Mouse (Mus musculus): ENCODE results near the gene Lrrc40. TPM values are rescaled to one million over a fixed set of nuclear protein-coding genes. Genes with fewer than 3 reads are reported as not detected.

Lrrc40 gene
- 65.8 TPM in 2 replicates for polyA plus RNA-seq (2014; fragmentation: Nextera tagmentation; extraction: Ambion mirVana)

GRCm38 (mm10) chr3:158036329-158036988 is at the start of gene Lrrc40, which contains the start of gene Srsf11:
Lrrc40 (plus strand) TSS chr3:158036662.
Srsf11 (minus strand) TSS chr3:158036639.
- DNase-seq (ENCODE audit: low spot score), result peak; percentile 98
- H3K9me3 ChIP-seq (replicated peaks; ENCODE audit: control insufficient read depth, low read length), result no peaks in the 10 kb centered on the region
- H3K36me3 ChIP-seq (ENCODE audit: control insufficient read depth, insufficient read depth, low read length), result no peaks in the 10 kb centered on the region
- peak; percentile 96 for ATAC-seq
- WGBS, result under 1% methylated on average over 55 of the region's 55 CpGs
- H3K9ac ChIP-seq (ENCODE audit: low read length), result peak within 1 kb of the TSS; percentile 86
- H3K27ac ChIP-seq (ENCODE audit: low read depth, low read length), result peak within 1 kb of the TSS; percentile 71
- peak within 1 kb of the TSS; percentile 67 for H3K4me2 ChIP-seq (ENCODE audit: low read length)
- H3K4me3 ChIP-seq (ENCODE audit: low read depth, low read length), result peak within 1 kb of the TSS; percentile 89
- H3K4me1 ChIP-seq (ENCODE audit: control insufficient read depth, insufficient read depth, low read length), result peaks cover 13% of the 10 kb centered on the region
- H3K27me3 ChIP-seq (replicated peaks; ENCODE audit: control insufficient read depth, insufficient read depth, low read length), result no peaks in the 10 kb centered on the region

- Histone ChIP-seq H3K4me3 (ENCODE audit: low read depth, low read length) (no peak overlapping the region), H3K27ac (ENCODE audit: low read depth, low read length) (no peak overlapping the region), H3K9me3 (replicated peaks; ENCODE audit: control insufficient read depth, low read length) (no peaks in the 10 kb centered on the region), H3K4me1 (ENCODE audit: control insufficient read depth, insufficient read depth, low read length) (no peaks in the 10 kb centered on the region), H3K36me3 (ENCODE audit: control insufficient read depth, insufficient read depth, low read length) (peaks cover 23% of the 10 kb centered on the region), H3K9ac (ENCODE audit: low read length) (no peak overlapping the region), H3K27me3 (replicated peaks; ENCODE audit: control insufficient read depth, insufficient read depth, low read length) (no peaks in the 10 kb centered on the region), H3K4me2 (ENCODE audit: low read length) (no peak overlapping the region)
- no peak for DNase-seq (ENCODE audit: low spot score)
- ATAC-seq, result no peak
These were observed 43.1 kb upstream of the Lrrc40 start for GRCm38 (mm10) chr3:157993322-157993721.

GRCm38 (mm10) chr3:157995726-157996125 is 40.7 kb upstream of the Lrrc40 start:
- Histone ChIP-seq H3K36me3 (ENCODE audit: control insufficient read depth, insufficient read depth, low read length) (peaks cover 20% of the 10 kb centered on the region), H3K4me1 (ENCODE audit: control insufficient read depth, insufficient read depth, low read length) (no peaks in the 10 kb centered on the region), H3K9me3 (replicated peaks; ENCODE audit: control insufficient read depth, low read length) (no peaks in the 10 kb centered on the region), H3K9ac (ENCODE audit: low read length) (no peak overlapping the region), H3K27ac (ENCODE audit: low read depth, low read length) (no peak overlapping the region), H3K27me3 (replicated peaks; ENCODE audit: control insufficient read depth, insufficient read depth, low read length) (no peaks in the 10 kb centered on the region), H3K4me2 (ENCODE audit: low read length) (no peak overlapping the region), H3K4me3 (ENCODE audit: low read depth, low read length) (no peak overlapping the region)
- no peak for DNase-seq (ENCODE audit: low spot score)
- ATAC-seq, result no peak
- 91% methylated on average over 2 of the region's 2 CpGs for WGBS

- no peaks in the 10 kb centered on the region for H3K9me3 ChIP-seq (replicated peaks; ENCODE audit: control insufficient read depth, low read length)
- 28% methylated on average over 1 of the region's 1 CpGs for WGBS
- H3K27ac ChIP-seq (ENCODE audit: low read depth, low read length), result no peak overlapping the region
- no peak overlapping the region for H3K9ac ChIP-seq (ENCODE audit: low read length)
- H3K4me3 ChIP-seq (ENCODE audit: low read depth, low read length), result no peak overlapping the region
- no peaks in the 10 kb centered on the region for H3K27me3 ChIP-seq (replicated peaks; ENCODE audit: control insufficient read depth, insufficient read depth, low read length)
- peaks cover 40% of the 10 kb centered on the region for H3K36me3 ChIP-seq (ENCODE audit: control insufficient read depth, insufficient read depth, low read length)
- ATAC-seq, result no peak
- DNase-seq (ENCODE audit: low spot score), result no peak
- no peaks in the 10 kb centered on the region for H3K4me1 ChIP-seq (ENCODE audit: control insufficient read depth, insufficient read depth, low read length)
- H3K4me2 ChIP-seq (ENCODE audit: low read length), result no peak overlapping the region
These were observed 37.6 kb upstream of the Lrrc40 start for GRCm38 (mm10) chr3:157998742-157999369.

- H3K27ac ChIP-seq (ENCODE audit: low read depth, low read length), result no peak overlapping the region
- DNase-seq (ENCODE audit: low spot score) (no peak), ATAC-seq (no peak)
- H3K9ac ChIP-seq (ENCODE audit: low read length), result no peak overlapping the region
- no peaks in the 10 kb centered on the region for H3K27me3 ChIP-seq (replicated peaks; ENCODE audit: control insufficient read depth, insufficient read depth, low read length)
- H3K9me3 ChIP-seq (replicated peaks; ENCODE audit: control insufficient read depth, low read length), result no peaks in the 10 kb centered on the region
- no peak overlapping the region for H3K4me2 ChIP-seq (ENCODE audit: low read length)
- peaks cover 57% of the 10 kb centered on the region for H3K36me3 ChIP-seq (ENCODE audit: control insufficient read depth, insufficient read depth, low read length)
- H3K4me3 ChIP-seq (ENCODE audit: low read depth, low read length), result no peak overlapping the region
- 76% methylated on average over 1 of the region's 1 CpGs for WGBS
- H3K4me1 ChIP-seq (ENCODE audit: control insufficient read depth, insufficient read depth, low read length), result no peaks in the 10 kb centered on the region
These were observed 27.8 kb upstream of the Lrrc40 start for GRCm38 (mm10) chr3:158008647-158009046.

GRCm38 (mm10) chr3:158009762-158010320 is 26.6 kb upstream of the Lrrc40 start:
- WGBS, result 63% methylated on average over 1 of the region's 1 CpGs
- Histone ChIP-seq H3K36me3 (ENCODE audit: control insufficient read depth, insufficient read depth, low read length) (peaks cover 59% of the 10 kb centered on the region), H3K27me3 (replicated peaks; ENCODE audit: control insufficient read depth, insufficient read depth, low read length) (no peaks in the 10 kb centered on the region), H3K9me3 (replicated peaks; ENCODE audit: control insufficient read depth, low read length) (no peaks in the 10 kb centered on the region), H3K4me3 (ENCODE audit: low read depth, low read length) (no peak overlapping the region), H3K4me2 (ENCODE audit: low read length) (no peak overlapping the region), H3K27ac (ENCODE audit: low read depth, low read length) (no peak overlapping the region), H3K4me1 (ENCODE audit: control insufficient read depth, insufficient read depth, low read length) (no peaks in the 10 kb centered on the region), H3K9ac (ENCODE audit: low read length) (no peak overlapping the region)
- DNase-seq (ENCODE audit: low spot score) (no peak), ATAC-seq (peak; percentile 37)

GRCm38 (mm10) chr3:158031371-158031925 is 5.0 kb upstream of the Lrrc40 start:
- WGBS, result under 1% methylated on average over 60 of the region's 61 CpGs

GRCm38 (mm10) chr3:158032106-158032505 is 4.4 kb upstream of the Lrrc40 start:
- Histone ChIP-seq H3K27me3 (replicated peaks; ENCODE audit: control insufficient read depth, insufficient read depth, low read length) (no peaks in the 10 kb centered on the region), H3K27ac (ENCODE audit: low read depth, low read length) (peak overlapping the region; percentile 95), H3K4me2 (ENCODE audit: low read length) (peak overlapping the region; percentile 79), H3K9me3 (replicated peaks; ENCODE audit: control insufficient read depth, low read length) (no peaks in the 10 kb centered on the region), H3K9ac (ENCODE audit: low read length) (peak overlapping the region; percentile 91), H3K36me3 (ENCODE audit: control insufficient read depth, insufficient read depth, low read length) (0 out of 2 replicates have a peak, but pooled peaks cover 3% of the 10 kb centered on the region), H3K4me3 (ENCODE audit: low read depth, low read length) (peak overlapping the region; percentile 94), H3K4me1 (ENCODE audit: control insufficient read depth, insufficient read depth, low read length) (peaks cover 9% of the 10 kb centered on the region)
- 3% methylated on average over 4 of the region's 4 CpGs for WGBS
- DNase-seq (ENCODE audit: low spot score) (no peak), ATAC-seq (no peak)

More at GRCm38 (mm10) chr3:158031371-158031925, 5.0 kb upstream of the Lrrc40 start:
- Histone ChIP-seq H3K27me3 (replicated peaks; ENCODE audit: control insufficient read depth, insufficient read depth, low read length) (no peaks in the 10 kb centered on the region), H3K9ac (ENCODE audit: low read length) (peak overlapping the region; percentile 91), H3K4me3 (ENCODE audit: low read depth, low read length) (peak overlapping the region; percentile 94), H3K4me1 (ENCODE audit: control insufficient read depth, insufficient read depth, low read length) (peaks cover 9% of the 10 kb centered on the region), H3K27ac (ENCODE audit: low read depth, low read length) (peak overlapping the region; percentile 95), H3K9me3 (replicated peaks; ENCODE audit: control insufficient read depth, low read length) (no peaks in the 10 kb centered on the region), H3K4me2 (ENCODE audit: low read length) (peak overlapping the region; percentile 79), H3K36me3 (ENCODE audit: control insufficient read depth, insufficient read depth, low read length) (peaks cover 6% of the 10 kb centered on the region)
- DNase-seq (ENCODE audit: low spot score) (peak; percentile 95), ATAC-seq (peak; percentile 92)

Measured in forebrain, embryonic 14.5 days (tissue).